Mouse (Mus musculus): ENCODE results near the gene Fat2. TPM values are rescaled to one million over a fixed set of nuclear protein-coding genes. Genes with fewer than 3 reads are reported as not detected.

The Fat2 gene
- polyA plus RNA-seq, 1 experiment = not detected

- Histone ChIP-seq H3K4me1 (ENCODE audit: control insufficient read depth, insufficient read depth, low read length) (no peaks in the 10 kb centered on the region), H3K4me3 (replicated peaks; ENCODE audit: control insufficient read depth, low read depth, low read length) (no peak overlapping the region), H3K27ac (ENCODE audit: control insufficient read depth, insufficient read depth, low read depth, low read length, poor library complexity) (no peak overlapping the region)
- WGBS = 81% methylated on average over 9 of the region's 9 CpGs
- TF ChIP-seq POLR2A (IDR thresholded peaks at IDR 0.05; ENCODE audit: borderline replicate concordance, control insufficient read depth, low read depth, low read length) = no peak
- no peak for TF ChIP-seq CTCF (IDR thresholded peaks at IDR 0.05; ENCODE audit: control insufficient read depth, insufficient read depth, low read length)
Observed at GRCm38 (mm10) chr11:55253391-55253790, 83.0 kb downstream of the Fat2 start.

DNA sequence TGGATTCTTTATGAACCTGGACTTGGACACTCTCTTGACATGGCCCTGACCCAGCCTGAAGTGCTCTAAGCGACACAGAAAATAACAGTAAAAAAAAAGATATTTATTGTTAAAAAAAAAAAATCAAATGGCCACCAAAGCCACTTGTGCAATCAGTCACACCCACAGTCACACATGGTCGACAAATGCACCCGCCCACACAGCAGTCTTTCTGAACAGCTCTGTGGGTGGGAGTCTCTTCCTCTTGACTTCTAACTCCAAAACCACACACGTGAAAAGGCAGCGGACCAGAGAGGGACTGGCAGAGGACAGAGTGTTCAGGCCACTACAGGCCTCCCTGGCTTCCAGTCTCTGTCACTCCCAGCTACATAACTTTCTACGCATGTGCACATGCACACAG is 85.8 kb downstream of the Fat2 start:
- Histone ChIP-seq H3K27ac (ENCODE audit: control insufficient read depth, insufficient read depth, low read depth, low read length, poor library complexity) (no peak overlapping the region), H3K4me3 (replicated peaks; ENCODE audit: control insufficient read depth, low read depth, low read length) (no peak overlapping the region), H3K4me1 (ENCODE audit: control insufficient read depth, insufficient read depth, low read length) (no peaks in the 10 kb centered on the region)
- no peak for TF ChIP-seq POLR2A (IDR thresholded peaks at IDR 0.05; ENCODE audit: borderline replicate concordance, control insufficient read depth, low read depth, low read length)
- TF ChIP-seq CTCF (IDR thresholded peaks at IDR 0.05; ENCODE audit: control insufficient read depth, insufficient read depth, low read length) = no peak
- WGBS = 24% methylated on average over 6 of the region's 6 CpGs

- WGBS = 50% methylated on average over 7 of the region's 7 CpGs
- Histone ChIP-seq H3K4me3 (replicated peaks; ENCODE audit: control insufficient read depth, low read depth, low read length) (no peak overlapping the region), H3K27ac (ENCODE audit: control insufficient read depth, insufficient read depth, low read depth, low read length, poor library complexity) (no peak overlapping the region), H3K4me1 (ENCODE audit: control insufficient read depth, insufficient read depth, low read length) (peaks cover 1% of the 10 kb centered on the region; the same call in 1 of the 2 replicates)
- TF ChIP-seq POLR2A (IDR thresholded peaks at IDR 0.05; ENCODE audit: borderline replicate concordance, control insufficient read depth, low read depth, low read length) (no peak), CTCF (IDR thresholded peaks at IDR 0.05; ENCODE audit: control insufficient read depth, insufficient read depth, low read length) (peak; percentile 44; the same call in 1 of the 2 replicates)
Observed at GRCm38 (mm10) chr11:55240556-55240955, 95.8 kb downstream of the Fat2 start.

DNA sequence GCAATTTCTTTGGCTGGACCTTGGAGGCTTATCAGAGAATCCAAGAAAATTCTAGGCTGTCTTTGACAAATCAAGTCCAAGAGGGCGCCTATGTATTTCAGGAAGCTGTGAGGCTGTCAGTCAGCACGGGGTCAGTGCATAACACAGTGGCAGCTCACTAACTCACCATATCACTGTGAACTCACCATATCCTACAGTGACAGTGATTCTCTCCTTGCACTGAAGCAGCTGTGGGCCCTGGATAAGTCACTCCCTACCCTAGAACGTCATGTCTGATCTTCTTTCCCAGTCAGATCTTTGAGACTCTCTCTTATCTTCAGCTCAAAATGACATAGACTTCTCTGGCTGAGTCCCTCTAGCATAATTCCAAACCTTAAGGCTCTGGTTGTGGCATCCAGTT is 96.9 kb downstream of the Fat2 start:
- 54% methylated on average over 3 of the region's 3 CpGs for WGBS
- Histone ChIP-seq H3K4me1 (ENCODE audit: control insufficient read depth, insufficient read depth, low read length) (peaks cover 1% of the 10 kb centered on the region; the same call in 1 of the 2 replicates), H3K4me3 (replicated peaks; ENCODE audit: control insufficient read depth, low read depth, low read length) (no peak overlapping the region), H3K27ac (ENCODE audit: control insufficient read depth, insufficient read depth, low read depth, low read length, poor library complexity) (no peak overlapping the region)
- TF ChIP-seq POLR2A (IDR thresholded peaks at IDR 0.05; ENCODE audit: borderline replicate concordance, control insufficient read depth, low read depth, low read length) (no peak), CTCF (IDR thresholded peaks at IDR 0.05; ENCODE audit: control insufficient read depth, insufficient read depth, low read length) (no peak)

- 23% methylated on average over 1 of the region's 1 CpGs for WGBS
- Histone ChIP-seq H3K4me1 (ENCODE audit: control insufficient read depth, insufficient read depth, low read length) (peaks cover 1% of the 10 kb centered on the region; the same call in 1 of the 2 replicates), H3K4me3 (replicated peaks; ENCODE audit: control insufficient read depth, low read depth, low read length) (no peak overlapping the region), H3K27ac (ENCODE audit: control insufficient read depth, insufficient read depth, low read depth, low read length, poor library complexity) (no peak overlapping the region)
- TF ChIP-seq CTCF (IDR thresholded peaks at IDR 0.05; ENCODE audit: control insufficient read depth, insufficient read depth, low read length) (no peak), POLR2A (IDR thresholded peaks at IDR 0.05; ENCODE audit: borderline replicate concordance, control insufficient read depth, low read depth, low read length) (no peak)
Observed at GRCm38 (mm10) chr11:55236815-55237214, 99.5 kb downstream of the Fat2 start.

- no peak overlapping the region for H3K27ac ChIP-seq (ENCODE audit: control insufficient read depth, insufficient read depth, low read depth, low read length, poor library complexity)
- H3K4me1 ChIP-seq (ENCODE audit: control insufficient read depth, insufficient read depth, low read length) = no peaks in the 10 kb centered on the region; the same call in 1 of the 2 replicates
- H3K4me3 ChIP-seq (replicated peaks; ENCODE audit: control insufficient read depth, low read depth, low read length) = no peak overlapping the region
- WGBS = 79% methylated on average over 4 of the region's 4 CpGs
- TF ChIP-seq CTCF (IDR thresholded peaks at IDR 0.05; ENCODE audit: control insufficient read depth, insufficient read depth, low read length) (no peak), POLR2A (IDR thresholded peaks at IDR 0.05; ENCODE audit: borderline replicate concordance, control insufficient read depth, low read depth, low read length) (no peak)
Observed at GRCm38 (mm10) chr11:55234791-55235190, 101.6 kb downstream of the Fat2 start.

GRCm38 (mm10) chr11:55234288-55234687 is 102.1 kb downstream of the Fat2 start:
- no peak for TF ChIP-seq CTCF (IDR thresholded peaks at IDR 0.05; ENCODE audit: control insufficient read depth, insufficient read depth, low read length)
- TF ChIP-seq POLR2A (IDR thresholded peaks at IDR 0.05; ENCODE audit: borderline replicate concordance, control insufficient read depth, low read depth, low read length) = no peak
- H3K4me3 ChIP-seq (replicated peaks; ENCODE audit: control insufficient read depth, low read depth, low read length) = no peak overlapping the region
- H3K4me1 ChIP-seq (ENCODE audit: control insufficient read depth, insufficient read depth, low read length) = no peaks in the 10 kb centered on the region; the same call in 1 of the 2 replicates
- WGBS = 84% methylated on average over 7 of the region's 7 CpGs
- no peak overlapping the region for H3K27ac ChIP-seq (ENCODE audit: control insufficient read depth, insufficient read depth, low read depth, low read length, poor library complexity)

- Histone ChIP-seq H3K27ac (ENCODE audit: control insufficient read depth, insufficient read depth, low read depth, low read length, poor library complexity) (no peak overlapping the region), H3K4me1 (ENCODE audit: control insufficient read depth, insufficient read depth, low read length) (no peaks in the 10 kb centered on the region; the same call in 1 of the 2 replicates)
Observed at GRCm38 (mm10) chr11:55231034-55231433, 105.3 kb downstream of the Fat2 start.

GRCm38 (mm10) chr11:55221306-55221705 is 115.1 kb downstream of the Fat2 start:
- Histone ChIP-seq H3K4me1 (ENCODE audit: control insufficient read depth, insufficient read depth, low read length) (no peaks in the 10 kb centered on the region), H3K27ac (ENCODE audit: control insufficient read depth, insufficient read depth, low read depth, low read length, poor library complexity) (no peak overlapping the region), H3K4me3 (replicated peaks; ENCODE audit: control insufficient read depth, low read depth, low read length) (no peak overlapping the region)
- 70% methylated on average over 7 of the region's 7 CpGs for WGBS
- TF ChIP-seq CTCF (IDR thresholded peaks at IDR 0.05; ENCODE audit: control insufficient read depth, insufficient read depth, low read length) = no peak
- TF ChIP-seq POLR2A (IDR thresholded peaks at IDR 0.05; ENCODE audit: borderline replicate concordance, control insufficient read depth, low read depth, low read length) = no peak

More at GRCm38 (mm10) chr11:55231034-55231433, 105.3 kb downstream of the Fat2 start:
- 18% methylated on average over 6 of the region's 6 CpGs for WGBS
- no peak overlapping the region for H3K4me3 ChIP-seq (replicated peaks; ENCODE audit: control insufficient read depth, low read depth, low read length)
- TF ChIP-seq POLR2A (IDR thresholded peaks at IDR 0.05; ENCODE audit: borderline replicate concordance, control insufficient read depth, low read depth, low read length) (no peak), CTCF (IDR thresholded peaks at IDR 0.05; ENCODE audit: control insufficient read depth, insufficient read depth, low read length) (no peak)
